Mouse (Mus musculus): ENCODE measurements at regions not wholly inside any gene's neighbourhood (a gene's known extent, or its start where the extent isn't known, plus 50 kb on each side); places are given as distances from the start of the nearest gene placed in this dataset.
A peak's percentile ranks its signal among the peaks of the same experiment; 100 is the strongest.
"Not testable (repeated sequence)": the region's sequence is repeated elsewhere in the genome, so short reads cannot be mapped to it uniquely, and the experiment has no call there.

DNA sequence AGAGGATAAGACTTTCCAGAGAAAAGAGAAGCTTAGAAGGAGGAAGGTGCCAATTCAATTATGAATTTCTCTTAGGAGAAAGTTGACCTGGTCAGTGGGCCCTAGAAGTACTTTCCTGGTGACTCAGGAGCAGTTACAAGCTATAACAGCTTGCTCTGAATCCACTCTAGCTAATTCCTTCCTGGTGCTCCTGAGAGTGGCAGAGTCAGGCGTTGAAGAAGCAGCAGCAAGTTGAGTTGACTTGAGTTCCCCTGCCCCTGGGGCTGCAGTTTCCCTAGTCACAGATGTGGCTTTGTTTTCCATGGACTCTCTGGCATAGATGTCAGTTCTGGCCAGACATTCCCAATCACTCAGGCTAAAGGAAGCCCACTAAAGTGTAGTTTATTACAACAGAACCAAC, 85.9 kb downstream of the Osr1 start:
- DNase-seq (ENCODE audit: low spot score in 2 of 2) = no peak

DNA sequence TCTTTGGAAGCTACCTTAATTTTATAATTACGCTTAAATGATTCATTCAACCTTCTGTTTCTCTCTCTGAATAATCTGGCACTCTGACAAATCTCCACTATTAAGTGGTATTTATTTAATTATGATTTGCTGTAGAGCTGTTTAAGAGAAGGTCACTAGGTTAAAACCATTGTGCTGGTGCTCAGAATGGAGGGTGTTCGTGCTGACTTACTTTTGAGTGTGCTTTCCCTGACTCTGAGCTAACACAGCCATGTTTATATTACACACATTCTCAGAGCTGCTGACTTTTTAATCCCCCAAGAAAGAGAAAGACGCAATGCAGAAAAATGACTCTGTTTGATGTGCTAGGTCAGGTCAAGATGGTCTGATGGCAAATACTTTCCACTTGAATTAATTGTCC, 86.4 kb downstream of the Osr1 start:
- no peak for DNase-seq (ENCODE audit: low spot score in 2 of 2)

DNA sequence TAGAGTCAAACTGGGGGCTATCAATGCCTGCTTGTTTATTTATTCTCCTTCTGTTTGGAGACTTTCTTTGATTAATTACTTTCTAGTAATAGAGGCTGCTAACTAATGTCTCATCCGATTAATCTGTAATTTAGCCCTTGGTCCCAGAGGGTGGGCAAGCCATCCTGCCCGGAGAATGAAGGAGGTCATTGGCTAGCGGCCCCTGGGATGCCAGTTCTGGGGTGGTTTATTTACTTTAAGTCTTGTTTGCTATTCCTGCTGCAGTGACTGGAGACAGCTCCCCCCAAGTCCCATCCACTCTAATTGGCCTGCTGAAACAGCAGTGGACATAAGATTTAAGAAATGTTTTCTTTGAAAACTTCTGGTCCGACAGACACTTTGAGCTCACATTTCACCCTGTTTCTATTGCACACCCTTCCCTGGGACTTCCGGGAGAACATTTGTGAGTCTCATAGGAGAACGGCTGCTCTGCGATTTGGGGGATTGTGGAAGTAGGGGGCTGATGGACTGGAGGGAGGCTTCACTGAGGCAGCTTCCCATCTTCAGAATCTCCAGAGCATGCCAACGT, 87.4 kb downstream of the Osr1 start:
- DNase-seq (ENCODE audit: low spot score in 2 of 2) = no peak

DNA sequence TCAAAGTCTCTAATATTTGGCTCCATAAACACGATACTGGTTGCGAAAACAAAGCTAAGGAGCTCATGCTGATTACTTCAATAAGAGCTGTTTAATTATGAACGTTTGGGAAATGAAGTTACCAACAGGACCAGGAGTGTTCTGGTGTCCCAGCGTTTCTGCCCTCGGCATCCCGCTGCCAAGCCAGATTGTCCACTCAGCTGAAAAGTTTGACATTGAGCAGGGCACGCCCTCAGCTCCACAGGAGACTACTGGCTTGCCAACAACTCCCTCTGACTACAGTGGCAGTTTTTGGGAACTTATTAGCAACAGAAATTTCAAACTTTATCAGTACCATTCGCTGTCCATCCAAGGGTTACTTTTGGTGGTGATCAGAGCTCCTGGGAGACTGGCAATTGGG, 87.9 kb downstream of the Osr1 start:
- peak in 1 of 2 experiments; percentile 12 for DNase-seq (ENCODE audit: low spot score in 2 of 2)

GRCm38 (mm10) chr12:9660299-9660698, 90.4 kb downstream of the Osr1 start:
- DNase-seq (ENCODE audit: low spot score in 2 of 2) = no peak

DNA sequence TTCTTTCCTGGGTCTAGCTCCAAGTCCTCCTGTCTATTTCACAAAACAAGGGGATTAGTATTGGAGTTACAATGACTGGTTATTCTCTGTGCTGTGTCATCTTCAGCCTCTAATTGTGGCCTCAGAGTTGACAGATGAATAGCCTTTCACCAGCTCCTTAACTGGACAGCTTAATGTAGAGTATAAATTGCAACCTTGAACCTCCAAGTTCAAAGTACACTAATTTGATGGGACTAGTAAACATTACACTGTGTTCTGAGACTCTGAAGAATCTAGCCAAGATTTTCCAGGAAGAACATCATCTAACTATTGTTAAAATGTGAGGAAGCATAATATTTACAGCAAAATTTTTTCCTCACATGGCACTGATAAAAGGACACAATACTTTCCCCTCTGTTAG, 118.9 kb downstream of the Osr1 start:
- DNase-seq (ENCODE audit: low spot score in 2 of 2) = no peak

- DNase-seq (ENCODE audit: low spot score in 2 of 2) = peak in 1 of 2 experiments; percentile 1
Measured at GRCm38 (mm10) chr12:9689541-9689940, 119.6 kb downstream of the Osr1 start.

- peak in 1 of 2 experiments; percentile 1 for DNase-seq (ENCODE audit: low spot score in 2 of 2)
Measured at GRCm38 (mm10) chr12:9732921-9733320, 163.0 kb downstream of the Osr1 start.

DNA sequence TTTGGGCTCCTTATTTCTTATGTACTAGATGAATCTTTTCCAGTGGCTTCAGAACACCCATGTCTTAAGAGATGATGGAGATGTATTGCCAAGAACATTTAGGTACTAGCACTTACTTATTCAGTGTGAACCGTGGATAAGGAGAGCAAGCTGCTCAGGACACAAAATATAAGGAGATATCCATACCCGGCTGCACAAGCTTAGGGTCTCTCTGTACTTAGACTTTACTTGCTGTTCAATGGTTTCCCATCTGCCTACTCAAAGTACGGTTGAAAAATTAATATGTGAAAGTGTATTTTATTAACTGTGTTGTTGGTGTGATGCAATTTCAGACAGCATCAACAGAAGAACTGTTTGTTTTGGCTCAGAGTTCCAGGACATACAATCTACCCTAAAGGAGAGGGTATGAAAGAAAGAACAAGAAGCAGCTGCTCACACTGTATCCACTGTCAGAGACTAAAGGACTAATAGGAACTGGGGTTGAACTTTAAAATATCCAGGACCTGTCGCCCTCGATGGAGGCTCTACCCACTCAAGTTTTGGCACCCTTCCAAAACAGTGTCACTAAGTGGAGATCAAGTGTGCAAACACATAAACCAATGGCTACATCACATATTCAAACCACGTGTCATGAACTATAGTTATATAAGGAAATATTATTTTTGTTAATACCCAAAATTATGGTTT, 174.9 kb downstream of the Osr1 start:
- no peak for DNase-seq (ENCODE audit: low spot score in 2 of 2)

DNA sequence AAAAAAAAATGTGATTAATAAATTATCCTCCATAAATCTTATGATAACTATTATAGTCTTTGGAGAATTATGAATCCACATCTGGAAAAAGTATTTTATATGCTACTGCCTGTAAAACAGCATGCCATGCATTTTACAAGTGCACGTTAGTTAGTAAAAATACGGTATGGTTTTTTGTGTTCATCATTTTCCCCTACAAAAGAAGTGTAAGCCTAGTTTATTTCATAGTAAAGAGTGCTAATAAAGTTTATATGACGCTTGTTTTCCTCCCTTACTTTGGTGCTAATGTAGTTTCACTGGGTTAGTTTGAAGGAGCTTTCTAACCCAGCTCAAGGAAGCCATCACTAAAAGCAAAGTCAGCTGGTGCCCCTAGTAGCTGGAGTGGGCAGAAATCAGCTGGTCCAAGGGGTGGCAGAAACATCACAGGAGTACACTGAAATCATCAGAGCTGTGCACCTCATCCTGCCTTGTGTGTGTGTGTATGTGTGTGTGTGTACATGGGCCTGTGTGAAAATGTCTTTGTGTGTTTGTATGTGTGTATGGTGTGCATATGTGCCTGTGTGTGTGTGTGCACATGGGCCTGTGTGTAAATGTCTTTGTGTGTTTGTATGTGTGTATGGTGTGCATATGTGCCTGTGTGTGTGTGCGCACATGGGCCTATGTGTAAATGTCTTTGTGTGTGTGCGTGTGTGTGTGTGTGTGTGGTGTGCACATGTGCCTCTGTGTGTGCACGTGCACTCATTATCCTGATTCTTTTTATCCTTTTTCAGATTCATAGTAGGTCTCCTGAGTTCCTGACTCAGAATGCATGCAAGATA, 181.6 kb downstream of the Osr1 start:
- no peak for DNase-seq (ENCODE audit: low spot score in 2 of 2)

DNA sequence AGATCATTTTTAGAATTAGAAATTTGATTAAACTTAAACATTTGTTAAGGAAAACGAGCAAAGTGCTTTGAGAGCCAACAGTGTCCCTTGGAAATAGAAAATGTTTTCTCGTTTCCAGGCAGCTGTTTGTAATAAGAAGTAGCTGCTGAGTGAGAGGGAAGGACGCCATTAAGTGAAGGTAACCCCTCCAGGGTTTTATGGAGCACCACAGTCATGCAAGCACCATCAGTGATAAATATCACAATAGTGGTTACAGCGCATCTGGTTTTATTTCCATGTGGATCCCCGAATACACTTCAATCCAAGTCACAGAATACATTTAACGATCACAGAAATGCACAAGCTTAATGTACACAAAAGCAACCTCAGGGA, 182.1 kb downstream of the Osr1 start:
- no peak for DNase-seq (ENCODE audit: low spot score in 2 of 2)

DNA sequence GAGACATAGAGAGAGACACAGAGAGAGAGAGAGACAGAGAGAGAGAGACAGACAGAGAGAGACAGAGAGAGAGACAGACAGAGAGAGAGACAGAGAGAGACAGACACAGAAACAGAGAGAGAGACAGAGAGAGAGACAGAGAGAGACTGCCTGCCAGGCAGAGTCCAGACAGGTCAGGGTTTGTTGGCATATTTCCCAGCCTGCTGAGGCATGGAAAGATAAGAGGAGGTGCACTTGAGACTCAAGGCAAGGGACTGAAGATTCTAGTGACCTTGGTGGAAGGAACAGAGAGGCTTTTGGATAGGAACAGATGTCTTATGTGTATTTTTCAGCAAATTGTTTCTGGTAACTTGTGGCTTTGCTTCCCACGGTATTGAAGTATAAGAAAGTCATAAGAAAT, 186.5 kb downstream of the Osr1 start:
- no peak for DNase-seq (ENCODE audit: low spot score in 2 of 2)

- no peak for DNase-seq (ENCODE audit: low spot score in 2 of 2)
Measured at GRCm38 (mm10) chr12:9760818-9761217, 190.9 kb downstream of the Osr1 start.

DNA sequence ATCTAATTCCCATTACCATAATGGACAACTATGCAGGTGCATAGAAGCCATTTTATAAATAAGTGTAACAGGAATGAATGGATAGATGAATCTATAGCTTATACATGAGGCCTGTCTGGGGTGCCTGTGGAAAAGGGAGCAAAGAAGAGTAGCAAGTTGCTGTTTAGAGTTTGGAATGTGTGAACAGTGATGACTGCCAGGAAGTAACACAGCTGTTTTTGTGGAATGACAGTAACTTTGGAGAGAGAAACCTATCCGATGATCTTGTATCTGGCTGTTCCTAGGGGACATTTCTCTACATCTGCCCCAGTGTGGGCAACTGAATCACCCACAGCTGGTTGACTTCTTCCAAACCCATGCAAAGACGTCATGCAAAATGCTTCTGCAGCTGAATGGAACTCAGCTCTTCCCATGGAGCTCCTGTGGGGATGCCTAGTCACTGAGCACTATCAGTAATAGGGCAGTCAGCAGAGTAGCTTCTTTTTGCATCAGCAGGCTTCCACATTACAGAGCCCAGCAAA, 192.4 kb downstream of the Osr1 start:
- DNase-seq (ENCODE audit: low spot score in 2 of 2) = not testable (repeated sequence)

- DNase-seq (ENCODE audit: low spot score in 2 of 2) = no peak
Measured at GRCm38 (mm10) chr12:9762842-9763241, 192.9 kb downstream of the Osr1 start.

DNA sequence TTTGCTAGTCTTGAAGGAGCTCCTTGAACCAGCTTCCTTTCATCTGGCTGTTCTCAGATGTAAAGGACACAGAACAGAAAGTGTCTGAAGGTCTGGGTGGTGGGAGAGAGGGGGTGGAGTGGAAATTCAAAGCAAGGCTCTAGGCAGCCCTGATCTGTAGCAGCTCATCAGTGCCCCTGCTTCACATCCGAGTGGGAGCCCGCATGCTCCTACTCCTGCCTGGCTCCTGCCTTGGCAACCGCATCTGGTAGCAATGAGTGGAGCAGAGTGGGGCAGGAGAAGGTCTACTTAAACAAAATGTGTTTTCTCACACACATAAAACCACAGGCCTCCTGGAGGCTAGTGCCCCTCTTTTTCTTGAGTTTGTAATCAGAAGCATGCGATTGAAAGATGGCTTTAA, 201.0 kb downstream of the Osr1 start:
- DNase-seq (ENCODE audit: low spot score in 2 of 2) = no peak

- DNase-seq (ENCODE audit: low spot score in 2 of 2) = no peak
Measured at GRCm38 (mm10) chr12:9772875-9773274, 203.0 kb downstream of the Osr1 start.

DNA sequence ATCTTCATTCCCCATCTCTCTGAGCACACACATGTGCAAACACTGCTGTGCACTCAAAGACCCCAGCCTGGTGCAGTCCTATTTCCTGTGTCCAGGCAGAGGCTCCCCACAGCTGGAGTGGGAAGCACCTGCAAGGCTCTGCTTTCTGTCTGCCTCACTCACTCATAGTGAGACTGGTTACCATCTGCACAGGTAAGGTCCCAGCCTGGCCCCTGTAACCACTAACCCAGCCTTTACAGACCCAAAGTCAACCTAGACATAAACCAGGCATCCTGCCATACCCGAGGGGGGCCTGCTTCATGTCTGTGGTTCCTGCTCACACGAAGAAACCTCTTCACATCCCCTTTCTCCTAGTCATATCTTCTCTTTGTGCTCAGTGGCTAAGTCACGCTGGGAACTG, 232.4 kb downstream of the Osr1 start:
- no peak for DNase-seq (ENCODE audit: low spot score in 2 of 2)

DNA sequence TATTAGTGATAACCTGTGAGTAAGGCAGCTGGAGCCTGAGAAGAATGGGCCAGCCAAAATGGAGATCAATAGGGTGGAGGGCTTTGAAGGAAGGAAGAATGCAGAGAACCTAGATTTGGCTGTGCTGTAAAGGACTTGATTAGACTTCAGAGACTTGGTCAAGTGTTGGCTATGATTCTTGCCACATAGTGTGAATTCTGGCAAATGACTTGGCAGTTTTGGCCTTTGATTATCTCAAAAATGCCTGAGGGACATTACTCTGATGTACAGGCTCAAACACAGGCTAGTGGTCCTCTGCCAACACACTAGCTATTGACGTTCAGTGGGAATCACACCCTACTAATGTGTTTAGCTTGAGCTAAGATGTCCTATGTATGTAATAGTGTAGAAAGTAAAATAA, 237.5 kb downstream of the Osr1 start:
- DNase-seq (ENCODE audit: low spot score in 2 of 2) = no peak

DNA sequence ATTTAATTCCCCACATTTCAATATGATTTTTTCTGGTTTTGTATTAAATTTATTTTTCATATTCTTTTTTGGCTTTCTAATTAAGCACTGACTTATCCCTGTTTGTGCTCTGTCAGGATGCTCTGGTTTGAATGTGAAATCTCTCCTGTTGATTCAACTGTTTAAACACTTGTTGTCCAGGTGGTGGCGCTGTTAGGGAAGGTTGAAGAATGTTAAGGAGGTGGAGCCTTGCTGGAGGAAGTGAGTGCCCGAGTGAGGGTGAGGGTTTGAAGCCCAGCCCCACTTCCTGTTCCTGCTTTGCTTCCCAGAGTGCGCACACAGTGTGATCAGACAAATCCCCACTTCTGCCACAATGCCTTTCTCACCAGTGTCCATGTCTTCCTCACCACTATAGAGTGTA, 263.4 kb downstream of the Osr1 start:
- no peak for DNase-seq (ENCODE audit: low spot score in 2 of 2)

DNA sequence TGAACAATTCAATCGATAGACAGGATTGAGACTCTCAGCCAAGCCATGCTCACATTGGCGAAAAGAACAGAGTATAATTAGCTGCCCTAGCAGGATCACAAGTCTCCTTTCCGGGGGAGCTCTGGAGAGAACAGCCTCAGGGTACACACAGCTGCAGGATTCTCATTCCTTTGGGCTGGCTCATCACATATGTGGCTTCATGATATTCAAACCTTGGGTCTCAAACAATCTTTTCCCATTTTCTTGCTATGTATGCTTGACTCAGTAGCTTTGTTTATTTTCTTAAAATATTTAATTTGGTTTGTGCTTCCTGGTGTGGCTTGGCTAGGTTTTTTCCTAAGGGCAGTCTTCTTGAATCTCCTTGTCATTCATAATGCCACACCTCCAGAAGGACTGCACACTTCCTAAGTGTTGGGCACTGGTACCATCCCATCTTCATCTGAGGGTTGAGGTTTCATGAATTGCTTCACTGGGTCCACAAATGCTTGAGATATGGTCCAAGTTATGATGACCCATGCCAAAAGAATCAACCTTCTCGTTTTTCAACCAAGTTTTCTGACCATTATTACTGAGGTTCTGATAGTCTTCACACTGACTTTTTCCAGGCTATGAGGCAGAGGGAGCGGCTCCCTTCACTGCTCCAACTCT, 269.4 kb downstream of the Osr1 start:
- DNase-seq (ENCODE audit: low spot score in 2 of 2) = no peak

- DNase-seq (ENCODE audit: low spot score in 2 of 2) = no peak
Measured at GRCm38 (mm10) chr12:9839949-9840348, 270.0 kb downstream of the Osr1 start.

Measured in urinary bladder, postnatal 36 days (tissue).